In the genomic region with DNA sequence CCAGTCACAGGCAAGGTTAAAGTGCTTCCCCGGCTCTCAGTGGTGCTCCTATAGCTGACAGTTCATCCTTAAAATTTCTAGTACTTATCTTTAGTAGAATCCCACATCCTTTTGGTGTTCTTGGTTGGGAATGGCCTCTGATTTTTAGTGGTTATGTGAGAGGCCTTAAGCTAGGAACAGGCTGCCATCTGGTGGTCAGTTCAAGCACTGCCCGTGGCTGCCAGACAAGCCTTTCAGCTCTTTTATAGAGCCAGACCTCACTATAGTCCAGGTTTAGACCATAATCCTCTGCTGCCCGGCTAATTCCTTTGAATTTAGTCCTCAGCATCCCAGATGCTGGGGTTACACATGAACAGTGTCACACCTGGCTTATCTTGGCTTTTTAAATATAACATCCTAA, we compare ENCODE assay signal across 9 mouse cellular contexts. TPM values are rescaled to one million over a fixed set of nuclear protein-coding genes. Genes with fewer than 3 reads are reported as not detected.
DNase-seq lines count a peak whose midpoint lies in the region; ATAC-seq and TF ChIP-seq lines count a peak whose summit lies in the region.
"Had no signal": no experiment of that assay in that cellular context is flagged by ENCODE, and none has a peak within 500 bp of the region (broad histone marks: within the 10 kb centered on the region; RNA-seq: fewer than 3 reads in every experiment).

No protein-coding gene starts in this region.

- H3K4me3 ChIP-seq in kidney, postnatal 0 days (replicated peaks; ENCODE audit: low read depth, low read length), result no peak overlapping the region
- H3K4me3 ChIP-seq in liver, adult 2 months (ENCODE audit: insufficient read depth, low read depth, low read length), result no peak overlapping the region
- H3K4me3 ChIP-seq in neural tube, embryonic 12.5 days, result no peak overlapping the region
- H3K4me3 ChIP-seq: limb, embryonic 12.5 days had no signal

- peaks cover 48% of the 10 kb centered on the region; the same call in 1 of the 2 replicates for H3K36me3 ChIP-seq in kidney, postnatal 0 days (ENCODE audit: insufficient read depth, low read length)
- H3K36me3 ChIP-seq in liver, adult 2 months (ENCODE audit: control insufficient read depth, insufficient read depth, low read length), result peaks cover 22% of the 10 kb centered on the region
- H3K36me3 ChIP-seq in neural tube, embryonic 12.5 days, result peaks cover 79% of the 10 kb centered on the region

- no peak for TF ChIP-seq POLR2A in liver, adult 2 months (IDR thresholded peaks at IDR 0.05; ENCODE audit: extremely low read depth, insufficient read depth, low read length)

- H3K9me3 ChIP-seq in kidney, postnatal 0 days (replicated peaks; ENCODE audit: low read length), result no peaks in the 10 kb centered on the region
- no peaks in the 10 kb centered on the region for H3K9me3 ChIP-seq in neural tube, embryonic 12.5 days
- H3K9me3 ChIP-seq: limb, embryonic 12.5 days had no signal

- peak; percentile 92 for TF ChIP-seq CTCF in kidney, postnatal 0 days (IDR thresholded peaks at IDR 0.05; ENCODE audit: low read depth)
- peak; percentile 89 for TF ChIP-seq CTCF in liver, adult 2 months (IDR thresholded peaks at IDR 0.05; ENCODE audit: low read depth, low read length)

- H3K4me2 ChIP-seq in kidney, postnatal 0 days (ENCODE audit: low read length), result no peak overlapping the region
- no peak overlapping the region for H3K4me2 ChIP-seq in neural tube, embryonic 12.5 days (replicated peaks)
- H3K4me2 ChIP-seq: limb, embryonic 12.5 days had no signal

- WGBS in kidney, postnatal 0 days, result 23% methylated on average over 3 of the region's 3 CpGs
- WGBS in liver, adult 2 months, result 28% methylated on average over 3 of the region's 3 CpGs
- 33% methylated on average over 3 of the region's 3 CpGs for WGBS in neural tube, embryonic 12.5 days

- H3K9ac ChIP-seq in kidney, postnatal 0 days (ENCODE audit: low read depth, low read length), result no peak overlapping the region
- no peak overlapping the region for H3K9ac ChIP-seq in liver, adult 2 months (ENCODE audit: low read depth, low read length)
- no peak overlapping the region for H3K9ac ChIP-seq in neural tube, embryonic 12.5 days
- H3K9ac ChIP-seq: limb, embryonic 12.5 days had no signal

- H3K79me2 ChIP-seq in liver, adult 2 months (ENCODE audit: control insufficient read depth, insufficient read depth, low read length), result no peaks in the 10 kb centered on the region

- ATAC-seq in kidney, postnatal 0 days (replicated peaks; ENCODE audit: low FRiP score, low read depth), result 0 out of 2 replicates have a peak, but pooled peaks have one; percentile 17
- peak; percentile 50 for ATAC-seq in neural tube, embryonic 12.5 days (ENCODE audit: low FRiP score, low read depth)

- H3K4me1 ChIP-seq in kidney, postnatal 0 days (replicated peaks; ENCODE audit: insufficient read depth, low read length), result no peaks in the 10 kb centered on the region
- no peaks in the 10 kb centered on the region for H3K4me1 ChIP-seq in liver, adult 2 months (ENCODE audit: control insufficient read depth, insufficient read depth, low read length)
- no peaks in the 10 kb centered on the region for H3K4me1 ChIP-seq in neural tube, embryonic 12.5 days
- H3K4me1 ChIP-seq: limb, embryonic 12.5 days had no signal

- no peaks in the 10 kb centered on the region for H3K27me3 ChIP-seq in kidney, postnatal 0 days (ENCODE audit: insufficient read depth, low read length)
- no peaks in the 10 kb centered on the region for H3K27me3 ChIP-seq in liver, adult 2 months (ENCODE audit: control insufficient read depth, insufficient read depth, low read length)
- no peaks in the 10 kb centered on the region for H3K27me3 ChIP-seq in neural tube, embryonic 12.5 days (replicated peaks)
- H3K27me3 ChIP-seq: limb, embryonic 12.5 days had no signal

- DNase-seq in CD4-positive helper T cell, adult 2 months (ENCODE audit: low read depth, low spot score), result peak; percentile 67
- DNase-seq in adrenal gland, adult 2 months, result peak; percentile 77
- peak; percentile 87 for DNase-seq in embryo, embryonic 10.5 days (ENCODE audit: low spot score)
- peak; percentile 57 for DNase-seq in gastrocnemius, postnatal 25 days
- DNase-seq in kidney, postnatal 0 days (ENCODE audit: low spot score), result peak; percentile 89
- peak; percentile 57 for DNase-seq in liver, adult 2 months (ENCODE audit: extremely low read depth, low read depth, low spot score)
- DNase-seq in testis, postnatal 14 days (ENCODE audit: low spot score), result peak; percentile 39

- H3K27ac ChIP-seq in kidney, postnatal 0 days, result no peak overlapping the region
- no peak overlapping the region for H3K27ac ChIP-seq in liver, adult 2 months (replicated peaks; ENCODE audit: insufficient read depth, low read depth, low read length)
- H3K27ac ChIP-seq in neural tube, embryonic 12.5 days, result no peak overlapping the region
- H3K27ac ChIP-seq: limb, embryonic 12.5 days had no signal

RNA-seq across cellular contexts. Expression of gene Ubap1, which starts 41.3 kb away (rescaled TPM):
- 10 to 100 TPM; 50.2 to 59.9 TPM for total RNA-seq in adrenal gland, adult 2 months (2021)
- polyA plus RNA-seq in adrenal gland, adult 2 months (2012; rRNA removed), result 13.9 and 16.0 TPM in 2 replicates
- 10 to 100 TPM; 30.2 to 33.2 TPM for total RNA-seq in gastrocnemius, postnatal 25 days (2021)
- polyA plus RNA-seq in kidney, postnatal 0 days (2015; fragmentation: Nextera tagmentation; extraction: Ambion mirVana), result 53.7 and 54.8 TPM in 2 replicates
- total RNA-seq in liver, adult 2 months (2014; rRNA removed), result 15.5 and 17.7 TPM in 2 replicates
- 39.3 and 45.0 TPM in 2 replicates for polyA plus RNA-seq in liver, adult 2 months (2012; rRNA removed)
- polyA plus RNA-seq in neural tube, embryonic 12.5 days (2016; fragmentation: Nextera tagmentation; extraction: Ambion mirVana), result 84.6 and 87.7 TPM in 2 replicates

Comparison
In these comparisons a context has a peak if more than half of its experiments do, and no peak if none do; other contexts are left out.
1. DNase-seq: peak in every context shown above with its lines; median percentile 89 in kidney, postnatal 0 days; 87 in embryo, embryonic 10.5 days; 77 in adrenal gland, adult 2 months; 67 in CD4-positive helper T cell, adult 2 months; 57 in gastrocnemius, postnatal 25 days; 57 in liver, adult 2 months; 39 in testis, postnatal 14 days.